Mouse (Mus musculus): ENCODE data around the gene 1700028K03Rik. TPM values are rescaled to one million over a fixed set of nuclear protein-coding genes. Genes with fewer than 3 reads are reported as not detected.

The 1700028K03Rik gene
- polyA plus RNA-seq, 1 experiment from 2014 or later = 0.29 TPM

- Histone ChIP-seq H3K27ac (ENCODE audit: low read depth, low read length) (no peak overlapping the region), H3K27me3 (replicated peaks; ENCODE audit: control insufficient read depth, insufficient read depth, low read length) (no peaks in the 10 kb centered on the region), H3K4me2 (ENCODE audit: low read length) (no peak overlapping the region), H3K36me3 (ENCODE audit: control insufficient read depth, insufficient read depth, low read length) (no peaks in the 10 kb centered on the region), H3K9me3 (ENCODE audit: control insufficient read depth, low read length) (no peaks in the 10 kb centered on the region), H3K4me1 (ENCODE audit: control insufficient read depth, insufficient read depth, low read depth, low read length) (no peaks in the 10 kb centered on the region), H3K9ac (ENCODE audit: low read depth, low read length) (no peak overlapping the region), H3K4me3 (ENCODE audit: low read length) (no peak overlapping the region)
- ATAC-seq = no peak
- 93% methylated on average over 6 of the region's 6 CpGs for WGBS
Measured at GRCm38 (mm10) chr5:107521386-107521785, 13.1 kb upstream of the 1700028K03Rik start.

- WGBS = 86% methylated on average over 7 of the region's 7 CpGs
Measured at GRCm38 (mm10) chr5:107521897-107522296, 12.6 kb upstream of the 1700028K03Rik start.

GRCm38 (mm10) chr5:107524281-107524680 is 10.2 kb upstream of the 1700028K03Rik start:
- ATAC-seq = no peak
- Histone ChIP-seq H3K4me3 (ENCODE audit: low read length) (no peak overlapping the region), H3K4me1 (ENCODE audit: control insufficient read depth, insufficient read depth, low read depth, low read length) (no peaks in the 10 kb centered on the region), H3K27me3 (replicated peaks; ENCODE audit: control insufficient read depth, insufficient read depth, low read length) (no peaks in the 10 kb centered on the region), H3K27ac (ENCODE audit: low read depth, low read length) (no peak overlapping the region), H3K36me3 (ENCODE audit: control insufficient read depth, insufficient read depth, low read length) (no peaks in the 10 kb centered on the region), H3K9ac (ENCODE audit: low read depth, low read length) (no peak overlapping the region), H3K4me2 (ENCODE audit: low read length) (no peak overlapping the region), H3K9me3 (ENCODE audit: control insufficient read depth, low read length) (no peaks in the 10 kb centered on the region)
- WGBS = 83% methylated on average over 10 of the region's 10 CpGs

More at GRCm38 (mm10) chr5:107521897-107522296, 12.6 kb upstream of the 1700028K03Rik start:
- Histone ChIP-seq H3K4me2 (ENCODE audit: low read length) (no peak overlapping the region), H3K9ac (ENCODE audit: low read depth, low read length) (no peak overlapping the region), H3K27ac (ENCODE audit: low read depth, low read length) (no peak overlapping the region), H3K4me3 (ENCODE audit: low read length) (no peak overlapping the region), H3K4me1 (ENCODE audit: control insufficient read depth, insufficient read depth, low read depth, low read length) (no peaks in the 10 kb centered on the region), H3K9me3 (ENCODE audit: control insufficient read depth, low read length) (no peaks in the 10 kb centered on the region), H3K27me3 (replicated peaks; ENCODE audit: control insufficient read depth, insufficient read depth, low read length) (no peaks in the 10 kb centered on the region), H3K36me3 (ENCODE audit: control insufficient read depth, insufficient read depth, low read length) (no peaks in the 10 kb centered on the region)
- ATAC-seq = no peak

- Histone ChIP-seq H3K27ac (ENCODE audit: low read depth, low read length) (no peak overlapping the region), H3K4me1 (ENCODE audit: control insufficient read depth, insufficient read depth, low read depth, low read length) (no peaks in the 10 kb centered on the region), H3K9me3 (ENCODE audit: control insufficient read depth, low read length) (no peaks in the 10 kb centered on the region), H3K4me2 (ENCODE audit: low read length) (no peak overlapping the region), H3K4me3 (ENCODE audit: low read length) (no peak overlapping the region), H3K9ac (ENCODE audit: low read depth, low read length) (no peak overlapping the region), H3K27me3 (replicated peaks; ENCODE audit: control insufficient read depth, insufficient read depth, low read length) (no peaks in the 10 kb centered on the region), H3K36me3 (ENCODE audit: control insufficient read depth, insufficient read depth, low read length) (no peaks in the 10 kb centered on the region)
- ATAC-seq = no peak
- 92% methylated on average over 3 of the region's 3 CpGs for WGBS
Measured at GRCm38 (mm10) chr5:107528856-107529255, 5.7 kb upstream of the 1700028K03Rik start.

GRCm38 (mm10) chr5:107533590-107533989 is 919 bp upstream of the 1700028K03Rik start:
- H3K36me3 ChIP-seq (ENCODE audit: control insufficient read depth, insufficient read depth, low read length) = no peaks in the 10 kb centered on the region
- no peaks in the 10 kb centered on the region for H3K27me3 ChIP-seq (replicated peaks; ENCODE audit: control insufficient read depth, insufficient read depth, low read length)
- H3K4me3 ChIP-seq (ENCODE audit: low read length) = no peak overlapping the region
- WGBS = 67% methylated on average over 2 of the region's 2 CpGs
- no peak overlapping the region for H3K9ac ChIP-seq (ENCODE audit: low read depth, low read length)
- no peak overlapping the region for H3K27ac ChIP-seq (ENCODE audit: low read depth, low read length)
- no peaks in the 10 kb centered on the region for H3K9me3 ChIP-seq (ENCODE audit: control insufficient read depth, low read length)
- H3K4me2 ChIP-seq (ENCODE audit: low read length) = no peak overlapping the region
- no peaks in the 10 kb centered on the region for H3K4me1 ChIP-seq (ENCODE audit: control insufficient read depth, insufficient read depth, low read depth, low read length)
- no peak for ATAC-seq

- 24% methylated on average over 7 of the region's 7 CpGs for WGBS
- no peaks in the 10 kb centered on the region for H3K4me1 ChIP-seq (ENCODE audit: control insufficient read depth, insufficient read depth, low read depth, low read length)
- no peaks in the 10 kb centered on the region for H3K27me3 ChIP-seq (replicated peaks; ENCODE audit: control insufficient read depth, insufficient read depth, low read length)
- H3K36me3 ChIP-seq (ENCODE audit: control insufficient read depth, insufficient read depth, low read length) = no peaks in the 10 kb centered on the region
- no peak overlapping the region for H3K27ac ChIP-seq (ENCODE audit: low read depth, low read length)
- H3K4me2 ChIP-seq (ENCODE audit: low read length) = no peak overlapping the region
- no peak overlapping the region for H3K9ac ChIP-seq (ENCODE audit: low read depth, low read length)
- no peaks in the 10 kb centered on the region for H3K9me3 ChIP-seq (ENCODE audit: control insufficient read depth, low read length)
- ATAC-seq = no peak
- H3K4me3 ChIP-seq (ENCODE audit: low read length) = no peak overlapping the region
Measured at GRCm38 (mm10) chr5:107541696-107542095, 7.2 kb downstream of the 1700028K03Rik start.

GRCm38 (mm10) chr5:107545927-107546326 is 11.4 kb downstream of the 1700028K03Rik start:
- Histone ChIP-seq H3K9me3 (ENCODE audit: control insufficient read depth, low read length) (no peaks in the 10 kb centered on the region), H3K36me3 (ENCODE audit: control insufficient read depth, insufficient read depth, low read length) (no peaks in the 10 kb centered on the region; the same call in 1 of the 2 replicates), H3K9ac (ENCODE audit: low read depth, low read length) (no peak overlapping the region), H3K4me2 (ENCODE audit: low read length) (no peak overlapping the region), H3K4me1 (ENCODE audit: control insufficient read depth, insufficient read depth, low read depth, low read length) (no peaks in the 10 kb centered on the region), H3K4me3 (ENCODE audit: low read length) (no peak overlapping the region), H3K27me3 (replicated peaks; ENCODE audit: control insufficient read depth, insufficient read depth, low read length) (no peaks in the 10 kb centered on the region), H3K27ac (ENCODE audit: low read depth, low read length) (no peak overlapping the region)
- ATAC-seq = no peak
- WGBS = 88% methylated on average over 4 of the region's 4 CpGs

- no peak overlapping the region for H3K4me3 ChIP-seq (ENCODE audit: low read length)
- H3K4me1 ChIP-seq (ENCODE audit: control insufficient read depth, insufficient read depth, low read depth, low read length) = no peaks in the 10 kb centered on the region
- H3K9ac ChIP-seq (ENCODE audit: low read depth, low read length) = no peak overlapping the region
- H3K27me3 ChIP-seq (replicated peaks; ENCODE audit: control insufficient read depth, insufficient read depth, low read length) = no peaks in the 10 kb centered on the region
- H3K36me3 ChIP-seq (ENCODE audit: control insufficient read depth, insufficient read depth, low read length) = no peaks in the 10 kb centered on the region; the same call in none of the 2 replicates
- ATAC-seq = no peak
- H3K4me2 ChIP-seq (ENCODE audit: low read length) = no peak overlapping the region
- 87% methylated on average over 3 of the region's 3 CpGs for WGBS
- no peak overlapping the region for H3K27ac ChIP-seq (ENCODE audit: low read depth, low read length)
- no peaks in the 10 kb centered on the region for H3K9me3 ChIP-seq (ENCODE audit: control insufficient read depth, low read length)
Measured at GRCm38 (mm10) chr5:107547955-107548354, 13.4 kb downstream of the 1700028K03Rik start.

- H3K36me3 ChIP-seq (ENCODE audit: control insufficient read depth, insufficient read depth, low read length) = no peaks in the 10 kb centered on the region; the same call in none of the 2 replicates
- 91% methylated on average over 3 of the region's 3 CpGs for WGBS
- no peaks in the 10 kb centered on the region for H3K9me3 ChIP-seq (ENCODE audit: control insufficient read depth, low read length)
- no peak for ATAC-seq
- no peaks in the 10 kb centered on the region for H3K27me3 ChIP-seq (replicated peaks; ENCODE audit: control insufficient read depth, insufficient read depth, low read length)
- H3K27ac ChIP-seq (ENCODE audit: low read depth, low read length) = no peak overlapping the region
- H3K9ac ChIP-seq (ENCODE audit: low read depth, low read length) = no peak overlapping the region
- no peak overlapping the region for H3K4me3 ChIP-seq (ENCODE audit: low read length)
- H3K4me2 ChIP-seq (ENCODE audit: low read length) = no peak overlapping the region
- H3K4me1 ChIP-seq (ENCODE audit: control insufficient read depth, insufficient read depth, low read depth, low read length) = no peaks in the 10 kb centered on the region
Measured at GRCm38 (mm10) chr5:107548444-107548843, 13.9 kb downstream of the 1700028K03Rik start.

- H3K9me3 ChIP-seq (ENCODE audit: control insufficient read depth, low read length) = no peaks in the 10 kb centered on the region
- no peak overlapping the region for H3K4me3 ChIP-seq (ENCODE audit: low read length)
- no peak overlapping the region for H3K27ac ChIP-seq (ENCODE audit: low read depth, low read length)
- H3K9ac ChIP-seq (ENCODE audit: low read depth, low read length) = no peak overlapping the region
- peaks cover 3% of the 10 kb centered on the region for H3K36me3 ChIP-seq (ENCODE audit: control insufficient read depth, insufficient read depth, low read length)
- no peaks in the 10 kb centered on the region for H3K27me3 ChIP-seq (replicated peaks; ENCODE audit: control insufficient read depth, insufficient read depth, low read length)
- ATAC-seq = no peak
- no peak overlapping the region for H3K4me2 ChIP-seq (ENCODE audit: low read length)
- no peaks in the 10 kb centered on the region for H3K4me1 ChIP-seq (ENCODE audit: control insufficient read depth, insufficient read depth, low read depth, low read length)
- WGBS = 87% methylated on average over 5 of the region's 5 CpGs
Measured at GRCm38 (mm10) chr5:107554336-107554735, 19.8 kb downstream of the 1700028K03Rik start.

All from hindbrain, embryonic 16.5 days (tissue).